Mouse (Mus musculus): ENCODE results near the gene Dph2. TPM values are rescaled to one million over a fixed set of nuclear protein-coding genes. Genes with fewer than 3 reads are reported as not detected.

Dph2 gene
- polyA plus RNA-seq, 1 experiment from 2014 or later = 28.4 TPM

GRCm38 (mm10) chr4:117862823-117863222 is 29.0 kb downstream of the Dph2 start:
- Histone ChIP-seq H3K4me3 (ENCODE audit: low read depth, low read length) (no peak overlapping the region), H3K4me2 (ENCODE audit: low read depth, low read length, severe bottlenecking) (no peak overlapping the region), H3K27ac (ENCODE audit: low read depth, low read length) (no peak overlapping the region), H3K36me3 (ENCODE audit: control insufficient read depth, insufficient read depth, low read length) (no peaks in the 10 kb centered on the region), H3K27me3 (ENCODE audit: control insufficient read depth, insufficient read depth, low read length) (no peaks in the 10 kb centered on the region), H3K9ac (ENCODE audit: low read length) (no peak overlapping the region), H3K9me3 (ENCODE audit: control insufficient read depth, low read length) (no peaks in the 10 kb centered on the region), H3K4me1 (replicated peaks; ENCODE audit: control insufficient read depth, insufficient read depth, low read length) (no peaks in the 10 kb centered on the region; the same call in 1 of the 2 replicates)
- DNase-seq (ENCODE audit: low spot score) (no peak), ATAC-seq (replicated peaks; ENCODE audit: low FRiP score) (no peak)
- WGBS = 35% methylated on average over 4 of the region's 4 CpGs

- DNase-seq (ENCODE audit: low spot score) = no peak
- H3K9me3 ChIP-seq (ENCODE audit: control insufficient read depth, low read length) = no peaks in the 10 kb centered on the region
- no peaks in the 10 kb centered on the region for H3K27me3 ChIP-seq (ENCODE audit: control insufficient read depth, insufficient read depth, low read length)
- ATAC-seq (replicated peaks; ENCODE audit: low FRiP score) = no peak
- H3K4me3 ChIP-seq (ENCODE audit: low read depth, low read length) = no peak overlapping the region
- no peak overlapping the region for H3K9ac ChIP-seq (ENCODE audit: low read length)
- no peak overlapping the region for H3K4me2 ChIP-seq (ENCODE audit: low read depth, low read length, severe bottlenecking)
- no peaks in the 10 kb centered on the region for H3K36me3 ChIP-seq (ENCODE audit: control insufficient read depth, insufficient read depth, low read length)
- WGBS = 86% methylated on average over 9 of the region's 9 CpGs
- no peaks in the 10 kb centered on the region; the same call in 1 of the 2 replicates for H3K4me1 ChIP-seq (replicated peaks; ENCODE audit: control insufficient read depth, insufficient read depth, low read length)
- no peak overlapping the region for H3K27ac ChIP-seq (ENCODE audit: low read depth, low read length)
Observed at GRCm38 (mm10) chr4:117860570-117860969, 31.3 kb downstream of the Dph2 start.

GRCm38 (mm10) chr4:117858794-117859193 is 33.0 kb downstream of the Dph2 start:
- H3K4me2 ChIP-seq (ENCODE audit: low read depth, low read length, severe bottlenecking) = no peak overlapping the region
- H3K27me3 ChIP-seq (ENCODE audit: control insufficient read depth, insufficient read depth, low read length) = no peaks in the 10 kb centered on the region
- no peaks in the 10 kb centered on the region; the same call in 1 of the 2 replicates for H3K4me1 ChIP-seq (replicated peaks; ENCODE audit: control insufficient read depth, insufficient read depth, low read length)
- no peak overlapping the region for H3K27ac ChIP-seq (ENCODE audit: low read depth, low read length)
- DNase-seq (ENCODE audit: low spot score) (peak; percentile 69), ATAC-seq (replicated peaks; ENCODE audit: low FRiP score) (no peak)
- H3K4me3 ChIP-seq (ENCODE audit: low read depth, low read length) = no peak overlapping the region
- WGBS = 66% methylated on average over 3 of the region's 3 CpGs
- H3K9me3 ChIP-seq (ENCODE audit: control insufficient read depth, low read length) = no peaks in the 10 kb centered on the region
- H3K9ac ChIP-seq (ENCODE audit: low read length) = no peak overlapping the region
- H3K36me3 ChIP-seq (ENCODE audit: control insufficient read depth, insufficient read depth, low read length) = no peaks in the 10 kb centered on the region

GRCm38 (mm10) chr4:117855146-117855545 is 36.7 kb downstream of the Dph2 start:
- H3K4me1 ChIP-seq (replicated peaks; ENCODE audit: control insufficient read depth, insufficient read depth, low read length) = no peaks in the 10 kb centered on the region; the same call in 1 of the 2 replicates
- WGBS = 82% methylated on average over 9 of the region's 9 CpGs
- ATAC-seq (replicated peaks; ENCODE audit: low FRiP score) (no peak), DNase-seq (ENCODE audit: low spot score) (no peak)
- no peaks in the 10 kb centered on the region for H3K27me3 ChIP-seq (ENCODE audit: control insufficient read depth, insufficient read depth, low read length)
- no peak overlapping the region for H3K27ac ChIP-seq (ENCODE audit: low read depth, low read length)
- H3K9ac ChIP-seq (ENCODE audit: low read length) = no peak overlapping the region
- H3K9me3 ChIP-seq (ENCODE audit: control insufficient read depth, low read length) = no peaks in the 10 kb centered on the region
- no peak overlapping the region for H3K4me2 ChIP-seq (ENCODE audit: low read depth, low read length, severe bottlenecking)
- no peaks in the 10 kb centered on the region for H3K36me3 ChIP-seq (ENCODE audit: control insufficient read depth, insufficient read depth, low read length)
- H3K4me3 ChIP-seq (ENCODE audit: low read depth, low read length) = no peak overlapping the region

GRCm38 (mm10) chr4:117852152-117852868 is 39.5 kb downstream of the Dph2 start:
- WGBS = 91% methylated on average over 10 of the region's 10 CpGs
- ATAC-seq (replicated peaks; ENCODE audit: low FRiP score) (no peak), DNase-seq (ENCODE audit: low spot score) (no peak)
- Histone ChIP-seq H3K36me3 (ENCODE audit: control insufficient read depth, insufficient read depth, low read length) (no peaks in the 10 kb centered on the region), H3K9ac (ENCODE audit: low read length) (no peak overlapping the region), H3K4me1 (replicated peaks; ENCODE audit: control insufficient read depth, insufficient read depth, low read length) (peaks cover 8% of the 10 kb centered on the region; the same call in 1 of the 2 replicates), H3K9me3 (ENCODE audit: control insufficient read depth, low read length) (no peaks in the 10 kb centered on the region), H3K27ac (ENCODE audit: low read depth, low read length) (no peak overlapping the region), H3K27me3 (ENCODE audit: control insufficient read depth, insufficient read depth, low read length) (no peaks in the 10 kb centered on the region), H3K4me2 (ENCODE audit: low read depth, low read length, severe bottlenecking) (no peak overlapping the region), H3K4me3 (ENCODE audit: low read depth, low read length) (no peak overlapping the region)

GRCm38 (mm10) chr4:117850871-117851270 is 41.0 kb downstream of the Dph2 start:
- Histone ChIP-seq H3K4me1 (replicated peaks; ENCODE audit: control insufficient read depth, insufficient read depth, low read length) (peaks cover 8% of the 10 kb centered on the region; the same call in 1 of the 2 replicates), H3K9ac (ENCODE audit: low read length) (no peak overlapping the region), H3K4me2 (ENCODE audit: low read depth, low read length, severe bottlenecking) (no peak overlapping the region), H3K27me3 (ENCODE audit: control insufficient read depth, insufficient read depth, low read length) (no peaks in the 10 kb centered on the region), H3K36me3 (ENCODE audit: control insufficient read depth, insufficient read depth, low read length) (no peaks in the 10 kb centered on the region), H3K27ac (ENCODE audit: low read depth, low read length) (no peak overlapping the region), H3K9me3 (ENCODE audit: control insufficient read depth, low read length) (no peaks in the 10 kb centered on the region), H3K4me3 (ENCODE audit: low read depth, low read length) (no peak overlapping the region)
- 81% methylated on average over 7 of the region's 7 CpGs for WGBS
- ATAC-seq (replicated peaks; ENCODE audit: low FRiP score) (no peak), DNase-seq (ENCODE audit: low spot score) (no peak)

GRCm38 (mm10) chr4:117850176-117850575 is 41.7 kb downstream of the Dph2 start:
- Histone ChIP-seq H3K27me3 (ENCODE audit: control insufficient read depth, insufficient read depth, low read length) (no peaks in the 10 kb centered on the region), H3K36me3 (ENCODE audit: control insufficient read depth, insufficient read depth, low read length) (no peaks in the 10 kb centered on the region), H3K27ac (ENCODE audit: low read depth, low read length) (no peak overlapping the region), H3K9me3 (ENCODE audit: control insufficient read depth, low read length) (no peaks in the 10 kb centered on the region), H3K4me1 (replicated peaks; ENCODE audit: control insufficient read depth, insufficient read depth, low read length) (peaks cover 8% of the 10 kb centered on the region; the same call in 1 of the 2 replicates), H3K4me3 (ENCODE audit: low read depth, low read length) (no peak overlapping the region), H3K9ac (ENCODE audit: low read length) (no peak overlapping the region; the same call in 1 of the 2 replicates), H3K4me2 (ENCODE audit: low read depth, low read length, severe bottlenecking) (no peak overlapping the region)
- 84% methylated on average over 7 of the region's 7 CpGs for WGBS
- DNase-seq (ENCODE audit: low spot score) (no peak), ATAC-seq (replicated peaks; ENCODE audit: low FRiP score) (no peak)

- Histone ChIP-seq H3K9ac (ENCODE audit: low read length) (peak overlapping the region; percentile 32), H3K4me3 (ENCODE audit: low read depth, low read length) (no peak overlapping the region), H3K4me1 (replicated peaks; ENCODE audit: control insufficient read depth, insufficient read depth, low read length) (peaks cover 8% of the 10 kb centered on the region; the same call in 1 of the 2 replicates), H3K27me3 (ENCODE audit: control insufficient read depth, insufficient read depth, low read length) (no peaks in the 10 kb centered on the region), H3K27ac (ENCODE audit: low read depth, low read length) (no peak overlapping the region), H3K36me3 (ENCODE audit: control insufficient read depth, insufficient read depth, low read length) (no peaks in the 10 kb centered on the region), H3K9me3 (ENCODE audit: control insufficient read depth, low read length) (no peaks in the 10 kb centered on the region), H3K4me2 (ENCODE audit: low read depth, low read length, severe bottlenecking) (no peak overlapping the region)
- DNase-seq (ENCODE audit: low spot score) (no peak), ATAC-seq (replicated peaks; ENCODE audit: low FRiP score) (no peak)
- WGBS = 27% methylated on average over 5 of the region's 5 CpGs
Observed at GRCm38 (mm10) chr4:117849506-117849905, 42.3 kb downstream of the Dph2 start.

GRCm38 (mm10) chr4:117849063-117849462 is 42.8 kb downstream of the Dph2 start:
- H3K4me3 ChIP-seq (ENCODE audit: low read depth, low read length) = no peak overlapping the region
- ATAC-seq (replicated peaks; ENCODE audit: low FRiP score) (no peak; the same call in 1 of the 2 replicates), DNase-seq (ENCODE audit: low spot score) (no peak)
- 59% methylated on average over 17 of the region's 17 CpGs for WGBS
- no peak overlapping the region for H3K27ac ChIP-seq (ENCODE audit: low read depth, low read length)
- no peaks in the 10 kb centered on the region for H3K36me3 ChIP-seq (ENCODE audit: control insufficient read depth, insufficient read depth, low read length)
- no peak overlapping the region for H3K4me2 ChIP-seq (ENCODE audit: low read depth, low read length, severe bottlenecking)
- no peaks in the 10 kb centered on the region for H3K9me3 ChIP-seq (ENCODE audit: control insufficient read depth, low read length)
- peak overlapping the region; percentile 32 for H3K9ac ChIP-seq (ENCODE audit: low read length)
- H3K27me3 ChIP-seq (ENCODE audit: control insufficient read depth, insufficient read depth, low read length) = no peaks in the 10 kb centered on the region
- H3K4me1 ChIP-seq (replicated peaks; ENCODE audit: control insufficient read depth, insufficient read depth, low read length) = peaks cover 8% of the 10 kb centered on the region; the same call in 1 of the 2 replicates

Data from forebrain, embryonic 11.5 days (tissue).